Mouse (Mus musculus): ENCODE data around the gene Olfr1151.

The Olfr1151 gene

DNA sequence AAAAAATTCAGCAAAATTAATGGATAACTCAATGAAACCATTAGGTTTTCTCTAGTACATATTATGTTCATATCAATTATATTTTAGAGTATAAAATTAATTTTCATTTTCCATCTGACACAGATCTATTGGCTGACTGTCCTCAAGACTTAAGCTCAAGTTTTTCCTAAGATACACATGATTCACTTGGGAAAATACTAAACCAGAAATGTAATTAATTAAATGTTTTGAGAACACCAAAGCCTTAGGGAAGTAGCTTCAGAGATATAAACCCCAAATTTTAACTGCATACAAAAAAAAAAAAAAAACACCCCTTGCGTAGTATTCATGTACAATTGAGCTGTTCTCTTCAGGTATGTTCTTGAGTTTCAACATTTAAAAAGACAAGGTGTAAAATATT is at the start of gene Olfr1151:
Olfr1151 (plus strand) TSS at position 301 of the 400 bp plus-strand sequence.
- DNase-seq (ENCODE audit: low spot score) = no peak

DNA sequence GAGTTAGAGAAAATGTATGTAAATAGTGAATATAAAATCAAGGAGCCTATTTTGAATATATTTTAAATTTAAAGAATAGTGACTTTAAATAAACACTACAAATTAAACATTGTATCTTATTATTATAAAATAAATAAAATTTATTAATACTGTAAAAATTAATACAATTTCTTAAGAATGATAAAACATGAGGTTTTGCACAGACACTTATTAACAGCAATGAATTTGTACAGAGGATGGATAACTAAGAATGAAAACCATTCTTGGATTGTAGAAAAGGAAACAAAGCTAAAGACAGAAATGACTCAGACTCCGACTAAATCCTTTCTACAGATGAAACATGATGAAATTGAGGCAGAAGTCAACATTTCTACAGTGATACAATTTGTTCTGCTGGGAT is 46.1 kb upstream of the Olfr1151 start, which contains the start of gene Olfr1145:
Olfr1145 (plus strand) TSS at position 301 of the 400 bp plus-strand sequence.
- no peak for DNase-seq (ENCODE audit: low spot score)

DNA sequence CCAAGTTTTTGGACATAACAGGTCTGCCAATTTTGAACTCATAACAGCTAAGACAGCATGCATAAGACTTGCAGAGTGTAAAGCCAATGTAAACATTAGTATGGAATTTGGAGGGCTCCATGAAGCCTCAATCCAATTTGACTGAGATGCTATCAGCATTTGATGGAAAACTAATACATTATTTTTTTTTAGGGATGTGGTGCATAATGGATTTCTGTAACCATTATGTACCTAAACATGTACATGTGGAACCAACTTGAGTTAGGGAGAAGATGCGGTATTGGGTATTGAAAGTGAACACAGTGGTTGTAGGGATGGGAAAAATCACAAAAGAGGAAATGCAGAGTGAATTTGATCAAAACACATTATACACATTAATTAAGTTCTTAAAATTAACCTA is 25.4 kb upstream of the Olfr1151 start, which contains the start of gene Olfr1148:
Olfr1148 (plus strand) TSS at position 301 of the 400 bp plus-strand sequence.
- DNase-seq (ENCODE audit: low spot score) = no peak

DNA sequence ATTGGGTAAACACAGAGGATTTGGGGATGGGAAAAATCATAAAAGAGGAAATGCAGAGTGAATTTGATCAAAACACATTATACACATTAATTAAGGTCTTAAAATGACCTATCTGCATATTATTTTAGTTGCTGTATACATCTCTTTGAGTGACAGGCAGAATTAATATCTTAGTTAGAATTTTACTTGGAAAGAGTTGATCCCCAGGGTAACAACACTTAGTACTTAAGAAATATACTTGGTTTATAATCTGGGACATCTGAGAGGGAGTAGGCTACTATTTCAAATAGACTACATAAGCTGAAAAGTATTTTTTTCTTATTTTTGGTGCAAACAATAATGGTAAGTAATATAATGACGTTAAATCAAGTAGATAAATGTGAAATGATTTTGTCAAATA is 12.0 kb upstream of the Olfr1151 start, which contains the start of gene Olfr1150-ps1:
Olfr1150-ps1 (plus strand) TSS at position 301 of the 400 bp plus-strand sequence.
- no peak for DNase-seq (ENCODE audit: low spot score)

DNA sequence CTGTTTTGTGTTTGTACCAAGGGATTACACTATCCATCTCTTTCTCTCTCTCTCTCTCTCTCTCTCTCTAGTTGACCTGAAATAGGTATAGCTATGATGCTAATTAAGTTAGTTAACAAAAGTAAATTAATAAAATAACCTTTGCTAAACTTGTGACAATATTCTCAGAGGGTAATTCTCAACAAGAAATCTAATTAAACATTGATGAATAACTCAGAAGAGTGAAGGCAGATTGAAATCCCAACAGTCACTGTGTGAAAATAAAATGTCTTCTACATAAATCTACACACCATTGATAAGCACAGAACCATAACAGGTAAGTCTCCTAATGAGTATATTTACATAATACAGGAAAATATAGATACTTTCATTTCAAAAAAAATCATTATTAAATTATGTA is 10.5 kb downstream of the Olfr1151 start, which contains the start of gene Olfr1152:
Olfr1152 (plus strand) TSS at position 301 of the 400 bp plus-strand sequence.
- DNase-seq (ENCODE audit: low spot score) = no peak

DNA sequence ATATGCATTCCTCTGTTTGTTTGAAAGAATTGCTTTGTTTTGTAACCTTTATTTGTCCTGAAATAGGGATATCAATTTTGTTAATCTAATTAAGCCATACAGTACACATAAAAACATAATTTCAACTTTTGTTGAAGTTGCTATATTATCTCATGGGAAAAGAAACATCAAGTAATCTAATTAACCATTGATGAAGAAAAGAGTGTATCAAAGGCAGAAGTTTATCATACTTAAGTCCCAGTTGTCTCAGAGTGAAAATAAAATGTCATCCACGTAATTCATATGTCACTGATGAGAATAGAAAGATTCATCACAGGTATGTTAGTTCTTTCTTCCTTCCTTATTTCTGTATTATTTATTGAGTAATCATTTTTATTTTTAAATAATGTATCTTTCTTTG is 39.0 kb downstream of the Olfr1151 start, which contains the start of gene Olfr1153:
Olfr1153 (plus strand) TSS at position 301 of the 400 bp plus-strand sequence.
- no peak for DNase-seq (ENCODE audit: low spot score)

DNA sequence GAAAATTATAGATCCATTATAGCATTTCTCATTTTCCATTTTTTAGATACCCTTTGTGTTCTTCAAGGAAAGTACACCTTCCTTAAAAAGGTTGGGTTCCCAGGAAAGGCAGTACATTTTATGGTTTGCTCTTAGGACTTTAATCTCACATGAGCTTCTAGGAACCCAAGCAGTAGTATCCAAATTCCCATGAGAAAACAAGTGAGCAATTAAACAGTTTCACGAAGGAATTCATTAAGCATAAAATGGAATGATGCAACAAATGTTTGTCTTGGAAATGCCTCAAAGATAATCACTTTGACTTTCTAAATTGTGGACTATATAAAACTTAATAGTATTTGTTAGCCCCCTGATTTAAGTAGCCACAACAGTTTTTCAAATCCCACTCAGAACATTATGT is 49.4 kb downstream of the Olfr1151 start, which contains the start of gene Olfr1154:
Olfr1154 (minus strand) TSS at position 101 of the 400 bp plus-strand sequence.
- no peak for DNase-seq (ENCODE audit: low spot score)

Data from ovary, adult 18-20 months (tissue).